Mouse (Mus musculus) heart, adult 2 months (tissue): ENCODE measurements around the gene Tead2. TPM values are rescaled to one million over a fixed set of nuclear protein-coding genes. Genes with fewer than 3 reads are reported as not detected.

Experiments used
- DNase-seq, 2 experiments: peaks; one replicate each; pipeline ENCODE4 v3.0.0; 2021
- H3K27ac ChIP-seq: fragments of 200-600 bp; 2 replicates; pipeline ENCODE4 v1.8.1; 2022
- H3K27me3 ChIP-seq: fragments of 200-500 bp; 2 replicates; pipeline ENCODE4 v1.6.1; 2012; ENCODE audit warnings: mild to moderate bottlenecking, low read length, inconsistent platforms, mixed read lengths; ENCODE audit not compliant: control insufficient read depth, insufficient read depth
- H3K36me3 ChIP-seq: fragments of 200-500 bp; 2 replicates; pipeline ENCODE4 v1.6.1; 2012; ENCODE audit warnings: low read length, inconsistent platforms; ENCODE audit not compliant: control insufficient read depth, insufficient read depth
- H3K4me1 ChIP-seq: fragments of 200-500 bp; 2 replicates; pipeline ENCODE4 v1.6.1; 2011; ENCODE audit warnings: low read length; ENCODE audit not compliant: control insufficient read depth, insufficient read depth
- H3K4me3 ChIP-seq: fragments of 200-600 bp; 2 replicates; pipeline ENCODE4 v1.8.1; 2022
- H3K79me2 ChIP-seq: fragments of 200-500 bp; replicated peaks from 2 replicates; pipeline ENCODE4 v1.6.1; 2012; ENCODE audit warnings: mild to moderate bottlenecking, inconsistent platforms, low read length, moderate library complexity, mixed read lengths; ENCODE audit not compliant: control insufficient read depth, insufficient read depth
- H3K9ac ChIP-seq: fragments of 200-500 bp; 2 replicates; pipeline ENCODE4 v1.6.1; 2012; ENCODE audit warnings: low read depth, mild to moderate bottlenecking, control low read depth, inconsistent platforms, low read length, mixed read lengths
- CTCF ChIP-seq: fragments of 200-600 bp; IDR thresholded peaks from 2 replicates; pipeline ENCODE4 v1.8.1; 2022; ENCODE audit warnings: antibody characterized with exemption, mild to moderate bottlenecking, moderate library complexity
- EP300 ChIP-seq: fragments of 200-500 bp; IDR thresholded peaks from 2 replicates; pipeline ENCODE4 v1.6.1; 2011; ENCODE audit warnings: low read depth, low read length, control low read depth; ENCODE audit not compliant: insufficient read depth
- POLR2A ChIP-seq: fragments of 200-500 bp; IDR thresholded peaks from 2 replicates; pipeline ENCODE4 v1.6.1; 2011; ENCODE audit warnings: mild to moderate bottlenecking, low read depth, low read length, control low read depth; ENCODE audit not compliant: insufficient read depth
- WGBS: fragments of 180-500 bp; shearing (Covaris S2); methylation state at CpG from one replicate; pipeline ENCODE4 v1.1.7; 2018; 5-methylcytosine and 5-hydroxymethylcytosine counted together
- intact Hi-C: fragments of 180-260 bp; cut with DNase I; formaldehyde crosslinking; loops from one replicate; pipeline ENCODE4 v1.15.1; 2025
- polyA plus RNA-seq: library from polyadenylated mRNA; depleted of rRNA; stranded (reverse); fragments of >200 nt; gene quantifications from 2 replicates; pipeline ENCODE4 v1.2.3, GENCODE M21; 2012
- total RNA-seq, 2 experiments: library from RNA; stranded (reverse); gene quantifications; 2 replicates each; pipeline ENCODE4 v1.2.3; 2021

The Tead2 gene
- total and polyA plus RNA-seq, 3 experiments, result 6.2 to 14.0 (median 10.8) TPM

DNA sequence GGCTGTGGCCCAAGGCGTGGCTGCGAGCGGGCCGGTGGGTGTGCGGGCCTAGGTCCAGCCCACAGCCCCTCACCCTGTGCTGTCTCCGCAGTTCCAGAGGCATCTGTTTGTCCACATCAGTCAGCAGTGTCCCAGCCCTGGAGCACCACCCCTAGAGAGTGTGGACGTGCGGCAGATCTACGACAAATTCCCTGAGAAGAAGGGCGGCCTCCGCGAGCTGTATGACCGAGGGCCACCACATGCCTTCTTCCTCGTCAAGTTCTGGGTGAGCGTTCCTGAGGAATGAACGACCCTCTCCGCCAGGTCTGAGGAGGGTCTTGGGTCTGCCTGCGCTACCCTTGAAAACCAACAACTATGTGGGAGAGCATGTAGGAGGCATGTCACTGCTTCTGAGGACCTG lies 13.0 kb downstream of the Tead2 start:
- 94% methylated on average over 18 of the region's 18 CpGs for WGBS
- Histone ChIP-seq H3K27ac (no peak overlapping the region), H3K27me3 (no peaks in the 10 kb centered on the region), H3K36me3 (no peaks in the 10 kb centered on the region), H3K4me1 (no peaks in the 10 kb centered on the region), H3K4me3 (no peak overlapping the region), H3K9ac (no peak overlapping the region), H3K79me2 (no peaks in the 10 kb centered on the region)
- intact Hi-C loops, result no loop called here
- DNase-seq, result no peak
- TF ChIP-seq CTCF (no peak), EP300 (no peak), POLR2A (no peak)

DNA sequence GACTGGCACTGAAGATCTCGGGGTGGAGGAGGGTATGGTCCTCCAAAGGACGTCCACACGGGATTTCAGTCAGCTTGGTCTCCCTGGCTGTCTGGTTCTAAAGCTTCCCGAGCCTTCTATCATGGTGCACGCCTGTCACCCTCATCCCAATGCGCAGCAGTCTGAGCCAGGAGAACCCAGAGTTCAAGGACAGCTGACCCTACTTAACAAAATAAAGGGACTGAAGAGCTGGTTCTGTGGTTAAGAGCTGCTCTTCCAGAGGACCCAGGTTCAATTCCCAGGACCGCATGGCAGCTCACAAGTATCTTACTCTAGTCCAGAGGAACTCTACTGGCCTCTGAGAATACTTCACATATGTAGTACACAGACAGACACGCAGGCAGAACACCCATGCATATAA lies 13.5 kb downstream of the Tead2 start:
- peaks cover 2% of the 10 kb centered on the region; the same call in 1 of the 2 replicates for H3K4me1 ChIP-seq
- no peaks in the 10 kb centered on the region for H3K36me3 ChIP-seq
- no peak overlapping the region for H3K9ac ChIP-seq
- 92% methylated on average over 8 of the region's 8 CpGs for WGBS
- H3K4me3 ChIP-seq, result no peak overlapping the region
- no peaks in the 10 kb centered on the region for H3K79me2 ChIP-seq
- no peak for DNase-seq
- TF ChIP-seq EP300, result no peak
- TF ChIP-seq CTCF, result no peak
- no peak for TF ChIP-seq POLR2A
- intact Hi-C loops, result no loop called here
- H3K27ac ChIP-seq, result no peak overlapping the region
- no peaks in the 10 kb centered on the region for H3K27me3 ChIP-seq

DNA sequence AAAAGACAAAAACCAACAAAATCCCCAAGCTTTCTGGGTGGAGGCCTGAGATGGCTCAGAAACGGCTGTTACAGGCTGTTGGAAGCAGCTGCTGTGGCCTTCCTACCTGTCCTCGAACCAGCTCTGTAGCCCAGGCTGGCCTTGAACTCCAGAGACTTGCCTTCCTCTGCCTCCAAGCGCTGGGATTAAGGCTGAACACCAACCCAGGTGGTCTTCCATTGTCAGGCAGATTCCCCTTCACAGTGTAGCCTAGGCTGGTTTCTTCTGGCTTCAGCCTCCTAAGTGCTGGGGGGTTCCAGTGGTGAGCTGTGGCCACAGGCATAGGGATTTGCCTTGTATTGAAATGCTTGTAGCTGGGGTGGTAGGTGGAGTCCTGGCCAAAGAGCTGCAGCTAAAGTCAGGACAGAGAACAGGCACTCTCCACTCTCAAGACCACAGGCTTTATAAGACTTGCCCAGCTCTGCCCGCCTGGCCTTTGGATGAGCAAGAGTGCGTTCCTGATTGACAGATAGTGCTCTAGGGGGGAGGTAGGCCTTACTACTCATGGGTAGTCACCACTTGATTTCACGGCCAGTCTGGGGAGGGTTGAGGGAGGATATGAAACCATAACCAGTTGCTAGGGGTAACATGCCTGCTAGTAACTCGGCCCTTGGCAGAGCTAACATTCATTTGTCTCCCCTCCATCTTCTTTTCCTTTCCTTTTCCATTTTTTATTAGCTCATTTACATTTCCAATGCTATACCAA lies 14.1 kb downstream of the Tead2 start:
- H3K27me3 ChIP-seq, result no peaks in the 10 kb centered on the region
- DNase-seq, result no peak
- 84% methylated on average over 7 of the region's 7 CpGs for WGBS
- TF ChIP-seq EP300 (no peak), POLR2A (no peak), CTCF (no peak)
- intact Hi-C loops, result no loop called here
- H3K27ac ChIP-seq, result no peak overlapping the region
- H3K79me2 ChIP-seq, result no peaks in the 10 kb centered on the region
- H3K4me1 ChIP-seq, result peaks cover 3% of the 10 kb centered on the region
- H3K4me3 ChIP-seq, result no peak overlapping the region
- H3K36me3 ChIP-seq, result no peaks in the 10 kb centered on the region
- H3K9ac ChIP-seq, result no peak overlapping the region

DNA sequence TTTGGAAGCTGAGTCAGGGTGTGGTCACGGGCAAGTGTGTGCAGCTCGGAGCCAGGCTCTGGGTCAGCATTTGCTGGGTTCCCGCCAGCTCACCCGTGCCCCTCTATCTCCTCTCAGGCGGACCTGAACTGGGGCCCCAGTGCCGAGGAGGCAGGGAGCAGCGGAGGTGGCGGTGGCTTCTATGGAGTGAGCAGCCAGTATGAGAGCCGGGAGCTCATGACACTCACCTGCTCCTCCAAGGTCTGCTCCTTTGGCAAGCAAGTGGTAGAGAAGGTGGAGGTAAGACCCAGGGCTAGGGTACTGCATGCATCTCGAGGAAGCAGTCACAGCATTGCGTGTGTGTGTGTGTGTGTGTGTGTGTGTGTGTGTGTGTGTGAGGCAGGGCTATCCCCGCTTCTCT lies 15.6 kb downstream of the Tead2 start:
- no peaks in the 10 kb centered on the region for H3K79me2 ChIP-seq
- H3K36me3 ChIP-seq, result no peaks in the 10 kb centered on the region
- no peak overlapping the region for H3K9ac ChIP-seq
- no peak overlapping the region for H3K27ac ChIP-seq
- 84% methylated on average over 12 of the region's 12 CpGs for WGBS
- DNase-seq, result no peak
- no peak for TF ChIP-seq CTCF
- no peaks in the 10 kb centered on the region for H3K27me3 ChIP-seq
- intact Hi-C loops, result no loop called here
- no peak overlapping the region for H3K4me3 ChIP-seq
- peaks cover 6% of the 10 kb centered on the region for H3K4me1 ChIP-seq

DNA sequence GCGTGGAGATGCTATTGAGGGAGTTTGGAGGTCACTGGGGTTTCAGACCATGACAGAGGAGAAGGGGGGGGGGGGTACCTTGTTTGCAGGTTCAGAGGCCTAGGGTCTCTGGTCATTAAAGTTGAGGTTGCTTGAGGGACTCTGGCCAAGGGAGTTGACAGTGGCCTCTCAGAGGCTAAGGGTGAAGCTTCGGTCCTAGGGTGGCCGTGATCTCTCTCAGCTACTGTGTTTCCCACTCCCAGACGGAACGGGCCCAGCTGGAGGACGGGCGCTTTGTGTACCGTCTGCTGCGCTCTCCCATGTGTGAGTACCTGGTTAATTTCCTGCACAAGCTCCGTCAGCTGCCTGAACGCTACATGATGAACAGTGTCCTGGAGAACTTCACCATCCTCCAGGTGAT lies 16.4 kb downstream of the Tead2 start:
- no peak for DNase-seq
- H3K9ac ChIP-seq, result no peak overlapping the region
- H3K27me3 ChIP-seq, result no peaks in the 10 kb centered on the region
- TF ChIP-seq EP300, result no peak
- no peak for TF ChIP-seq CTCF
- no peak for TF ChIP-seq POLR2A
- H3K27ac ChIP-seq, result no peak overlapping the region
- H3K79me2 ChIP-seq, result no peaks in the 10 kb centered on the region
- peaks cover 6% of the 10 kb centered on the region for H3K4me1 ChIP-seq
- no peaks in the 10 kb centered on the region for H3K36me3 ChIP-seq
- H3K4me3 ChIP-seq, result no peak overlapping the region
- 93% methylated on average over 11 of the region's 11 CpGs for WGBS
- intact Hi-C loops, result no loop called here

DNA sequence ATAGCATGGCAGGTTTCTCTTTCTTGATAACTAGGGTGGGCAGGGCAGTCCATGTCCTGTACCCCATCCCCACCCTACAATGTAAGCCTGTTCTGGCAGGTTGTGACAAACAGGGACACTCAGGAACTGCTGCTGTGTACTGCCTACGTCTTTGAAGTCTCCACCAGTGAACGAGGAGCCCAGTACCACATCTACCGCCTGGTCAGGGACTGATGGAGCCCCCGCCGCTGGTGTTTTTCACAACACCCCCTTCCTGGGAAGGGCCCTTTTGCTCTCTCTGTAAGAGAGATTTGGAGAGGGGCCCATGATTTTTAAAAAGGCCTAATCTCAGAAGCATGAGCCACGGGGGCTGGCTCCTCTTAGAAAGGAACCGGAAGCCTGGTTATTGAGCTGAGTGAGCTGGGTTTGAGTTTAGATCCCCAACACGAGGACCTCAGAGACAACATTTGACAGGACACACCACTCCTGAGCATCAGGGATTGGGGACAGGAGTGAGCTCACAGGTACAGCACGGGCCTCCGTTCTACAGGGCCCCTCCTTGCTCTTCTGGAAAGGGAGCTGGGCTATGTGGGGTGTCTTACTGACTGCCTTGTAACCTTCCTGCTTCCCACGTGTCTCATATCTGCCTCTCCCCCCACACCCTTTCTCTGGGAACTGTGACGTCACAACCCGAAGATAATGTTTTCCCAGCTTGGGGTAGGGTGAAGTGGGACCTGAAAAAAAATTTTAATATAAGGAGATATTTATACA lies 17.3 kb downstream of the Tead2 start:
- H3K79me2 ChIP-seq, result no peaks in the 10 kb centered on the region
- H3K36me3 ChIP-seq, result no peaks in the 10 kb centered on the region
- no peak for TF ChIP-seq POLR2A
- H3K27ac ChIP-seq, result no peak overlapping the region
- WGBS, result 59% methylated on average over 13 of the region's 13 CpGs
- no peak overlapping the region for H3K4me3 ChIP-seq
- no peak for DNase-seq
- H3K9ac ChIP-seq, result no peak overlapping the region
- no peaks in the 10 kb centered on the region for H3K27me3 ChIP-seq
- intact Hi-C loops, result no loop called here
- H3K4me1 ChIP-seq, result peaks cover 6% of the 10 kb centered on the region
